Mouse (Mus musculus): ENCODE measurements at regions not wholly inside any gene's neighbourhood (a gene's known extent, or its start where the extent isn't known, plus 50 kb on each side); places are given as distances from the start of the nearest gene placed in this dataset.
"Not testable (repeated sequence)": the region's sequence is repeated elsewhere in the genome, so short reads cannot be mapped to it uniquely, and the experiment has no call there.

DNA sequence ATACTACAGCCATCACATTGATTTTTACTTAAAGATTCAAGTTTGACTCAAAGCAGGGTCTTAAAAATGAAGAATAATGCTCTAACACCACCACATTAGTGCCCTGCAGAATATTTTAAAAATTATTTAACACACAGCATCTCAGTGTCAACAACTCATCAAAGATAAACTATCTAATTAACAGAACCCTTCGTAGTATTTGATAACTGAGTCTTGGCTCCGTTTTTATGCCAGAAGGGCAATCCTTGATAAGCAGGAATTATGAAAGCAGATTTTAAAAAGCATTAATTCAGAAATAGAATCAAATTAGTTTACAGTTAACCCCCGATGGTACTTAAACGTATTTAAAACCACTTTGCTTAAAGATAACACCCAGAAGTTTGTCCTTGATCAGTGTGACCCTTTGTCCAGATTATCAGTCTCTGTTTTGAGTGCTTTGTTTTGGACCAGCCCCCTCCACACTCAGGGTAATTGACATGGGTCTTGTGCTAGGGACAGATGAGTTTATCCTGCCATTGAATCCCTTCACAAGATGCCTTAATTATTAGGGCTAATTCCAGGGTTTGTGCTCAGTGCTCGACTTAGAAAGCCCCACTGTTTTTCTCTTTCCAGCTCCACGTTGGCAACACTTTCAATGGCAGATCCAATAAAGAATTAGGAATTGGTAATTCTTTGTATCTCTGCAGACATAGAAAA is 69.4 kb upstream of the Dph6 start:
- no peak for DNase-seq (ENCODE audit: low spot score in 2 of 2)

DNA sequence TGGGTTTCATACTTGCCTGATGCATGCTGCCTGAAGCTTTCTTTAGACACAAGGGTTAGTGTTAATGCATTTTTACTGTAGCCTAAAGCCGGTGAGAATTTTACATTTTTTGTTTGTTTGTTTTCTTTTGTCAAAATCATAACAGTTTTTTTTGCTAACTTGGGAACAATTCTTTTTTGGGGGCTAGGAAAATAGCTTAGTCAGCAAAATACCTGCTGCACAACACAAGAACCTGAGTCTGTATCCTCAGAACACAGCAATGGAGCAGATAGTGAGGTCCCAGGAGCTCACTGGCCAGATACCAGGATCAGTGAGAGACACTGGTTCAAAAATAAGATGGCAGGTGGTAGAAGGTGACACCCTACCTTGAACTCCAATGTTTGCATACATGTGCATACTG is 72.4 kb upstream of the Dph6 start:
- no peak for DNase-seq (ENCODE audit: low spot score in 2 of 2)

- no peak for DNase-seq (ENCODE audit: low spot score in 2 of 2)
These were observed 80.3 kb upstream of the Dph6 start for GRCm38 (mm10) chr2:114734861-114735569.

DNA sequence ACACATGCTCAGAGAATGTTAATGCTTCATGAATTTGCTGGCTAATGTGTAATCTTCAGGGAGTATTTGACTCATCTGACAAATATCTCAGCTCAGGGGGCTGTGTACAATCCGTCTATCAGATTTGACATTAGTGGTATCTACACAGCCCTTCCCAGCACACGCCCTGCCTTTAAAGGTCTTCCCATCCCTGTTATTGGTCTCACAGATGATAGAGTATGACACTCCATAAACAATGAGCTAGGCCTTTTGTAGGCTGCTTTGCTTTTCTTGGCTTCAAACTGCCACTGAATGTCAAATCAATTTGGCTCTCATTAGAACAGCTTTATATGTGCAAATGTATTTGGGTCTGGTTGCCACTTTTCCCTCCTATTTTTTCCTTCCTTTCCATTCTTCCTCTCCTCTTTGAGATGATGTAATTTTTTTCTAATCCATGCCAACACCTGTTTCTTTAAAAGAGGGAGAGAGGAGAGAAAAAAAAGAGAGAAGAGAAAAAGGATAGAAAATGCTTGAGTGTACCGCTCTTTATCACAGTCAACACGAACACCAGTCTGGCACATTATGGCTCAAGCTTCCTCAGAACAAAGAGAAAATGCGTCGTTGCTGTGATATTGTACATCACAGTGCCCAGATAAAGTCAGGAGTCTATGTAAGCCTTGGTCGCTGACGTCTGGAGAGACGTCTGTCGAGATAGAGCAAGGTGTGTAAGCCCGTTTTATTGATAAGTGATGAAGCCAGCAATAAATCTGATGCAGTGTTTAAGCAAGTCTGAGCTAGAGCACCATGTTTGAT is 84.9 kb upstream of the Dph6 start:
- no peak for DNase-seq (ENCODE audit: low spot score in 2 of 2)

- no peak for DNase-seq (ENCODE audit: low spot score in 2 of 2)
These were observed 108.5 kb upstream of the Dph6 start for GRCm38 (mm10) chr2:114763276-114763675.

GRCm38 (mm10) chr2:114773723-114774122 is 119.0 kb upstream of the Dph6 start:
- not testable (repeated sequence) for DNase-seq (ENCODE audit: low spot score in 2 of 2)

GRCm38 (mm10) chr2:114774278-114774677 is 119.5 kb upstream of the Dph6 start:
- no peak for DNase-seq (ENCODE audit: low spot score in 2 of 2)

- DNase-seq (ENCODE audit: low spot score in 2 of 2) = no peak
These were observed 120.8 kb upstream of the Dph6 start for GRCm38 (mm10) chr2:114775532-114775931.

- DNase-seq (ENCODE audit: low spot score in 2 of 2) = no peak
These were observed 121.4 kb upstream of the Dph6 start for GRCm38 (mm10) chr2:114776176-114776575.

- no peak for DNase-seq (ENCODE audit: low spot score in 2 of 2)
These were observed 127.7 kb upstream of the Dph6 start for GRCm38 (mm10) chr2:114782450-114782849.

- no peak for DNase-seq (ENCODE audit: low spot score in 2 of 2)
These were observed 129.4 kb upstream of the Dph6 start for GRCm38 (mm10) chr2:114784191-114784590.

DNA sequence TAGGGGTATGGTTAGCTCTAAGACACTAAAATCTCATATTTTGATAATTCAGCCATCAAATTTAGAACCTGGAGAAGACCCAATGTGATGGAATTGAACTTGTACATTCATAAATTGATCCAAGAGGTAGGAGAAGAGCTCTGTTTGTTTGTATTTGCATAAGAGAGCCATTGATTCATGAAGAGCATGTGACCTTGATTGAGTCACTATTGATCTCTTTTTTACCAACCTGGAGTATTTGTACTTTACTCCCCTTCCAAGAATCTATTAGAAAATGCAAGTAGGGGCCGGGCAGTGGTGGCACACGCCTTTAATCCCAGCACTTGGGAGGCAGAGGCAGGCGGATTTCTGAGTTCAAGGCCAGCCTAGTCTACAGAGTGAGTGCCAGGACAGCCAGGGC is 133.5 kb upstream of the Dph6 start:
- DNase-seq (ENCODE audit: low spot score in 2 of 2) = no peak

DNA sequence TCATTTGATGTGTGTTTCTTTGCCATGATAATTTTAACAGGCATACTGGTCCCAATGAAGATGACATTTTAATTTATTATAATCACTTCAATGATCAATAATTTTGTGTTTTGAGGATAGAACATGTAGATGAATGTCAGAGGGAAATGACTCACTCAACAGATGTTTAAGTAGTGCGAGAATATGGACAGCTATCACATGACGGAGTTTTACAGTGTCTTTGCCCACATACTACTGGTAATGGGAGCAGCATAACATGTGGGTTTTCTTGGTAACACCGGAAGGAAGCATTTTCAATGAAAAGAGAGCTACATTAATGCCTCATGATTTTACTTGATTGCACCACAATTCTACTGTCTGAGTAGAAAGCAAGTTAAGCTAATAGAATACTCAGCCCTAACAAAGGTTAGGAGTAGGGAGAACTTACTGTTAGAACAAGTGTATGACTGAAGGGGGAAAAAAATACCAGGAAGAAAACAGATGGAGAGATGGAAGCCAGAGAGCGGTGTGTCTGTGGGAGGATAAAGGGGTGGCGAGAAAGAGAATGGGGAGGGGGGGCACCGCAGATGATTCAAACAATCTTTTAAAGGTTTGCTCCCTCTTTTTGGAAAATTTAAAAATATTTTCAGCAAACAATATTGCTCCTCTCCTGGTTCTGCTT is 142.0 kb upstream of the Dph6 start:
- DNase-seq (ENCODE audit: low spot score in 2 of 2) = no peak

GRCm38 (mm10) chr2:114797291-114797650 is 142.5 kb upstream of the Dph6 start:
- DNase-seq (ENCODE audit: low spot score in 2 of 2) = no peak

DNA sequence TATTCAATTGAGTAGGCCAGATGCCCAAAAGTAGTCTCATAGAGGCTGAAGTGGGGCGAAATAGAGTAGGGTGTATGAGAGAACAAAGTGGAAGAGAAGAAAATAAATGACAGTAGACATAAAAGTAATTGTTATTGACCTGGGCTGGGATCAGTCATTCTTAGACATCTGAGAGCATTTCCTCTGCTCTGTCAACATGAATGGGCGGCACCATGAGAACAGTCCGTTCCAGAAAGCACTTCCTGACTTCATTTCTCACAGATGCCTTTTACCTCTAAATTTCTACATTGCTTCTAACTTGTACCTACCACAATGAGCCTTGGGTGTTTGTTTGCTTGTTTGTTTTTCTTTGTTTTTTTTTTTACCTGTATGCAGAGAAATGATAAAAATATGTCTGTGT is 148.5 kb upstream of the Dph6 start:
- no peak for DNase-seq (ENCODE audit: low spot score in 2 of 2)

DNA sequence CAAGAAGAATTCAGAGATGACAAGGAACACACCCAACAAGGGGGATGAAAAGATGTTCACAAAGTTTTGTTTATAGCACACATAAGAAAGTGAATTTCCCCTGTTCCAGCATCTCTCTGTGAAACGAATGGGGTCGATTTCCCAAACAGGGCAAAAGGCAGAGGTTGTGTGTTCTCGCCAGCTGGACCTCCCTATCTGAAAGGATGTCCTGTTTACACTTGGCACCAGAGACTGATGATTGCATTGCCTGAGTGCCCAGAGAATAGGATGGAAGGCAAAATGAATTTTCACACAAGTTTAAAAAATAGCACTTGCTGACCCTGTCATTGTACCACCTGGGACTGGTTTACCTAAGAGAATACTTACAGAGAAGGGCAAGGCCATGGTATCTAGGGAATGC is 149.2 kb upstream of the Dph6 start:
- DNase-seq (ENCODE audit: low spot score in 2 of 2) = no peak

- DNase-seq (ENCODE audit: low spot score in 2 of 2) = no peak
These were observed 150.8 kb upstream of the Dph6 start for GRCm38 (mm10) chr2:114805436-114806047.

DNA sequence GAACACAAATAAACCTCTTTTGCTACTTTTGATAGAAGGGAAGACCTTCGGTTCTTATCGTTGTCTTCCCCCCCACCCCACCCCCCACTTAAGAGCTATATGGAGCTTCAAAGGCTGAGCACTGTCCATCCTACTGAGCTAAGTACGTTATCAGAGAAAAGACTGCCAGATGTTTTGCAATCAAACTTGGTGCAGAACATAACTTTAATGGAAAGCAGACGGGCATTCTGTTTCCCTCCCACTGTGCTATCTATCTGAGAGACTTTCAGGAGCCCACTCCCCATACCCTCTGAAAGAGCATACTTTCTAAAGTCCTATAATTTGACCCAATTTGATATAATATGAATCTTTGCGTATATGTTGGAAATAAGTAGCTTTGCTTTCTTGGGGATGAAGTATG is 153.3 kb upstream of the Dph6 start:
- no peak for DNase-seq (ENCODE audit: low spot score in 2 of 2)

GRCm38 (mm10) chr2:114812141-114812902 is 157.6 kb upstream of the Dph6 start:
- DNase-seq (ENCODE audit: low spot score in 2 of 2) = no peak

- DNase-seq (ENCODE audit: low spot score in 2 of 2) = no peak
These were observed 158.1 kb upstream of the Dph6 start for GRCm38 (mm10) chr2:114812903-114813290.

- no peak for DNase-seq (ENCODE audit: low spot score in 2 of 2)
These were observed 167.9 kb upstream of the Dph6 start for GRCm38 (mm10) chr2:114822657-114823056.

Data from gastrocnemius, postnatal 4 days (tissue).